Mouse (Mus musculus): Measurements from ENCODE around the gene Clip1. TPM values are rescaled to one million over a fixed set of nuclear protein-coding genes. Genes with fewer than 3 reads are reported as not detected.

Gene Clip1
- total and polyA plus RNA-seq, 2 experiments from 2014 or later = 73.1 to 77.5 TPM

DNA sequence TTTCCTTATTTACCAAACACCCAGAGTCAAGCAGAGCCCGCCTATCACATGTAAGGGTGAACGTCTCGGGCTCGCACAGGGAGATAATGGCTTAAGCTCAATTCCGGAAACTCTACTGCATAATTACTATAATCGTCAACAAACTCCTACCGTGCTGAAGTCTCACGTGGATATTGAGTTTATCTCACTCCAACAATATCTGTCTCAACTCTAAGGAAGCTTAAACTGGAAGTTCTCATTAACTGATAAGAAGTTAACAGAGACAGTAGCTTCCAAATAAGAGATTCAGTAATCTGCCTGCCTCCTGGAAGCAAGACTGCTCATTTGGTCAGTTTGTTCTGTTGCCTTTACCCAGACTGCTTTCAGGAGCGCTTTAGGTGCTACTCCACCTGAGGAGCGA is 53.2 kb downstream of the Clip1 start:
- Histone ChIP-seq H3K9me3 (ENCODE audit: low read length) (no peaks in the 10 kb centered on the region), H3K27me3 (ENCODE audit: insufficient read depth, low read length) (no peaks in the 10 kb centered on the region), H3K9ac (replicated peaks; ENCODE audit: low read length, poor library complexity, severe bottlenecking) (no peak overlapping the region), H3K27ac (ENCODE audit: low read depth, low read length) (no peak overlapping the region), H3K4me1 (ENCODE audit: insufficient read depth, low read length) (no peaks in the 10 kb centered on the region), H3K36me3 (ENCODE audit: insufficient read depth, low read length) (peaks cover 39% of the 10 kb centered on the region), H3K4me3 (ENCODE audit: low read depth, low read length) (no peak overlapping the region), H3K4me2 (ENCODE audit: low read depth, low read length, poor library complexity, severe bottlenecking) (no peak overlapping the region)
- no peak for TF ChIP-seq CTCF (IDR thresholded peaks at IDR 0.05)
- ATAC-seq (ENCODE audit: low FRiP score) (no peak), DNase-seq (ENCODE audit: low spot score) (no peak)
- WGBS = 94% methylated on average over 10 of the region's 10 CpGs

DNA sequence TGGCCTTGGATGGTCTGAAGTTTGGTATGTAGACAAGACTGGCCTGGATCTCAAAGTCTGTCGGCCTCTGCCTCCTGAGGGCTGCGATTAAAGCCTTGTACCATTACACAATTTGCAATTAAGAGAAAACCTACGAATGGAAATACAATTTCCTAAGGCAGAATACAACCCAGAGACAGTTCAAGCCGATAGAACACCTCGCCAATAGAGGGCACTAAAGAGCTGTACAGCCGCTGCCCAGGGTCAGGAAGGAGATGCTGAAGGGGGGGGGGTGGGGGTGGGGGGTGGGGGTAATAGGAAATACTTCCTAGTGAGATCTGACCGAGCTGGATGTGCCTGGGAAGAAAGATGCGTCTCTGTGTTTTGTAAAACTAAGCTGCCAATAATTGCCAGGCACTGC is 57.8 kb downstream of the Clip1 start:
- H3K4me2 ChIP-seq (ENCODE audit: low read depth, low read length, poor library complexity, severe bottlenecking) = no peak overlapping the region
- no peaks in the 10 kb centered on the region for H3K9me3 ChIP-seq (ENCODE audit: low read length)
- H3K27me3 ChIP-seq (ENCODE audit: insufficient read depth, low read length) = no peaks in the 10 kb centered on the region
- H3K9ac ChIP-seq (replicated peaks; ENCODE audit: low read length, poor library complexity, severe bottlenecking) = no peak overlapping the region
- no peak overlapping the region for H3K4me3 ChIP-seq (ENCODE audit: low read depth, low read length)
- DNase-seq (ENCODE audit: low spot score) (peak; percentile 67), ATAC-seq (ENCODE audit: low FRiP score) (no peak)
- 35% methylated on average over 7 of the region's 8 CpGs for WGBS
- H3K36me3 ChIP-seq (ENCODE audit: insufficient read depth, low read length) = peaks cover 46% of the 10 kb centered on the region
- no peak overlapping the region for H3K27ac ChIP-seq (ENCODE audit: low read depth, low read length)
- TF ChIP-seq CTCF (IDR thresholded peaks at IDR 0.05) = peak; percentile 70
- no peaks in the 10 kb centered on the region for H3K4me1 ChIP-seq (ENCODE audit: insufficient read depth, low read length)

DNA sequence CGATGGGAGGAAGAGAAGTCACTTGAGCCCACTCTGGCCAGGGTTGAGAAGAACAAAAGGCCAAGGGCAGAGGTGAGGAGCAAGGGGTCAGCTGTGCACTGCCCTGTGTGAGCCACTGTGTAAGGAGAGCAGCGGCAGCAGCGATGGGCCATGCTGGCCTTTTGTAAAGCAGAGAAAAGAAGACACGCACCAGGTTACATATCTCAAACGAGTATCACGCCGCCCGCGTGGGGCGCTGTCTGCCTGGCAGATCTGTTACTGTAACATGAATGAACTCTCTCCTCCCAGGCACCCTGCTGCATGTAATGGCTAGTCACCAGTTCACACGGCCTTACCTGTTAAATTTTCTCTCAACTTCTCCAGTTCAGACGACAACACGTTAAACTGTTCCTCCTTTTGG is 62.0 kb downstream of the Clip1 start:
- 47% methylated on average over 13 of the region's 13 CpGs for WGBS
- ATAC-seq (ENCODE audit: low FRiP score) = no peak
- H3K4me1 ChIP-seq (ENCODE audit: insufficient read depth, low read length) = no peaks in the 10 kb centered on the region
- H3K4me3 ChIP-seq (ENCODE audit: low read depth, low read length) = no peak overlapping the region
- H3K36me3 ChIP-seq (ENCODE audit: insufficient read depth, low read length) = peaks cover 38% of the 10 kb centered on the region
- peak; percentile 36 for DNase-seq (ENCODE audit: low spot score)
- H3K27me3 ChIP-seq (ENCODE audit: insufficient read depth, low read length) = no peaks in the 10 kb centered on the region
- peak; percentile 44 for TF ChIP-seq CTCF (IDR thresholded peaks at IDR 0.05)
- H3K27ac ChIP-seq (ENCODE audit: low read depth, low read length) = no peak overlapping the region
- H3K9me3 ChIP-seq (ENCODE audit: low read length) = no peaks in the 10 kb centered on the region
- H3K9ac ChIP-seq (replicated peaks; ENCODE audit: low read length, poor library complexity, severe bottlenecking) = no peak overlapping the region
- H3K4me2 ChIP-seq (ENCODE audit: low read depth, low read length, poor library complexity, severe bottlenecking) = no peak overlapping the region

- Histone ChIP-seq H3K4me1 (ENCODE audit: insufficient read depth, low read length) (no peaks in the 10 kb centered on the region), H3K4me3 (ENCODE audit: low read depth, low read length) (no peak overlapping the region), H3K27me3 (ENCODE audit: insufficient read depth, low read length) (no peaks in the 10 kb centered on the region), H3K36me3 (ENCODE audit: insufficient read depth, low read length) (peaks cover 58% of the 10 kb centered on the region), H3K27ac (ENCODE audit: low read depth, low read length) (no peak overlapping the region), H3K9ac (replicated peaks; ENCODE audit: low read length, poor library complexity, severe bottlenecking) (no peak overlapping the region), H3K9me3 (ENCODE audit: low read length) (no peaks in the 10 kb centered on the region), H3K4me2 (ENCODE audit: low read depth, low read length, poor library complexity, severe bottlenecking) (no peak overlapping the region)
- no peak for ATAC-seq (ENCODE audit: low FRiP score)
- peak; percentile 8 for DNase-seq (ENCODE audit: low spot score)
- peak; percentile 60 for TF ChIP-seq CTCF (IDR thresholded peaks at IDR 0.05)
- whole genome bisulfite sequencing = 80% methylated on average over 2 of the region's 2 CpGs
Measured at GRCm38 (mm10) chr5:123618558-123618957, 65.9 kb downstream of the Clip1 start.

DNA sequence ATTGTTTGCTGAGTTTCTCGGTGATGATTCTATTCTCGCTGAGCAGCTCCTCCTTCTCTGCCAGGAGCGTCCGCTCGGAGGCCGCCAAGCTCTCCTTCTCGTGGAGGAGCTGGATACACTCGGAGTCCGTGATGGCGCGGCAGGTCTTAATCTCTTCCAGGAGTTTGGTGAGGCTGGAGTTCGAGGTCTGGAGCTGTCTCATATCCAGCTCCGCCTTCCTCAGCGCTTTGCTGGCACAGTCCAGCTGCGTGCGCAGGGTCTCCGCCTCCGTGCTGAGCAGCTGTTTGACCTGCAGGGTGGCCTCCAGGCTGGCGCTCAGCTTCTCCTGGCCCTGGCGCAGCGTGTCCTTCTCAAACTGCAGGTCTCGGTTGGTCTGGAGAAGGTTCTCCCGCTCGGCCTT is 70.2 kb downstream of the Clip1 start:
- Histone ChIP-seq H3K27ac (ENCODE audit: low read depth, low read length) (no peak overlapping the region), H3K36me3 (ENCODE audit: insufficient read depth, low read length) (peaks cover 52% of the 10 kb centered on the region), H3K9me3 (ENCODE audit: low read length) (no peaks in the 10 kb centered on the region), H3K27me3 (ENCODE audit: insufficient read depth, low read length) (no peaks in the 10 kb centered on the region), H3K4me1 (ENCODE audit: insufficient read depth, low read length) (no peaks in the 10 kb centered on the region), H3K9ac (replicated peaks; ENCODE audit: low read length, poor library complexity, severe bottlenecking) (no peak overlapping the region), H3K4me2 (ENCODE audit: low read depth, low read length, poor library complexity, severe bottlenecking) (no peak overlapping the region), H3K4me3 (ENCODE audit: low read depth, low read length) (no peak overlapping the region)
- no peak for TF ChIP-seq CTCF (IDR thresholded peaks at IDR 0.05)
- WGBS = 93% methylated on average over 24 of the region's 24 CpGs
- DNase-seq (ENCODE audit: low spot score) (no peak), ATAC-seq (ENCODE audit: low FRiP score) (no peak)

GRCm38 (mm10) chr5:123609843-123610242 is 74.6 kb downstream of the Clip1 start:
- Histone ChIP-seq H3K4me1 (ENCODE audit: insufficient read depth, low read length) (no peaks in the 10 kb centered on the region), H3K27ac (ENCODE audit: low read depth, low read length) (no peak overlapping the region), H3K4me3 (ENCODE audit: low read depth, low read length) (no peak overlapping the region), H3K27me3 (ENCODE audit: insufficient read depth, low read length) (no peaks in the 10 kb centered on the region), H3K36me3 (ENCODE audit: insufficient read depth, low read length) (peaks cover 55% of the 10 kb centered on the region), H3K9ac (replicated peaks; ENCODE audit: low read length, poor library complexity, severe bottlenecking) (no peak overlapping the region), H3K9me3 (ENCODE audit: low read length) (no peaks in the 10 kb centered on the region), H3K4me2 (ENCODE audit: low read depth, low read length, poor library complexity, severe bottlenecking) (no peak overlapping the region)
- peak; percentile 89 for DNase-seq (ENCODE audit: low spot score)
- ATAC-seq (ENCODE audit: low FRiP score) = no peak
- 29% methylated on average over 4 of the region's 4 CpGs for WGBS
- peak; percentile 96 for TF ChIP-seq CTCF (IDR thresholded peaks at IDR 0.05)

Data from midbrain, postnatal 0 days (tissue).